Mouse (Mus musculus): ENCODE results near the gene Aup1.
A peak's percentile ranks its signal among the peaks of the same experiment; 100 is the strongest.

Aup1 gene

GRCm38 (mm10) chr6:83054074-83054851 is at the start of gene Aup1:
Gene Aup1, plus strand, starts transcription at chr6:83054521.
- DNase-seq (ENCODE audit: low read depth, low spot score), result peak; percentile 96

DNA sequence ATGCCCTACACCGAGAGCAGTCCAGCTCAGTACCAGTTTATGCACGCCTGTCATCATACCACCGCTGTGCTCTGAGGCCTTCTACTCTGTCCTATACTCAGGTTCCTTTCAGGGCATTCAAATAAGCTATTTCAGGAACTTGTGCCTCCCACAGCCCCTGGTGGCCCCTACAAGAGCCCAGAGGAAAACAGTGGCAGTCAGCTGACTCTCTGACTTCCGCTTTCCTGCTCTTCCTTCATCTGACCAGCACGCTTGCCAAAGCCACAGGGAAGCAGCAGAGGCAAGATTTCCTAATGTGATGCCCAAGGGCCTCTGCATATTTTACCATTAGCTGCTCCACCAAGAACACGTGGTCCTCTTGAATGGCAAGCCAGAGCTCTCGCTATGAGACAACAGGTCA is 49.4 kb upstream of the Aup1 start:
- DNase-seq (ENCODE audit: low read depth, low spot score), result no peak

DNA sequence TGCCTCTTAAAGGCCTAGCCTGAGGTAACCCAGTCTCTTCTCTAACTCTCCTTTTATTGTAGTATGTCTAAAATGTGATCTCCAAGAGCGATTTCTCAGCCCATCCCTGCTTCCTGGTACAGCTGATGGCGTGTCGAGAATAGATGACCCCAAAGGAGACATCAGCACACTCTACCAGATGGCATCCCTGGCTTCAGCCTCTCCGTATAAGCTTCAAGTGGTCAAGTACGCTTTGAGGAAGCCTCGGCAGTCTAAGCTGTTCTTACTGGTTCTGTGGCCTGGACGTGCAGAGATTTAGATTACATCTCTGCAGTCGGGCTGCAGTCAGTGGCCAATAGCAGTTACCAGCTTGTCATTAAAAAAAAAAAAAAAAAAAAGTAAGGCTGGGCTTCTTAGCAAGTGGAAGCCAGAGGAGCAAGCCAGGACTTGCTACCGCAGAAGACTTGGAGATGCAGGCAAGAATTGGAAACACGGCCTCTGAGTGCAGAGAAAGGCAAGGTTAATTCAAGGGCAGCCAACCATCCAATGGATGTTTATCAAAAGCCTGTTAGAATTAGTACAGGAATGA is 48.8 kb upstream of the Aup1 start:
- DNase-seq (ENCODE audit: low read depth, low spot score), result no peak

DNA sequence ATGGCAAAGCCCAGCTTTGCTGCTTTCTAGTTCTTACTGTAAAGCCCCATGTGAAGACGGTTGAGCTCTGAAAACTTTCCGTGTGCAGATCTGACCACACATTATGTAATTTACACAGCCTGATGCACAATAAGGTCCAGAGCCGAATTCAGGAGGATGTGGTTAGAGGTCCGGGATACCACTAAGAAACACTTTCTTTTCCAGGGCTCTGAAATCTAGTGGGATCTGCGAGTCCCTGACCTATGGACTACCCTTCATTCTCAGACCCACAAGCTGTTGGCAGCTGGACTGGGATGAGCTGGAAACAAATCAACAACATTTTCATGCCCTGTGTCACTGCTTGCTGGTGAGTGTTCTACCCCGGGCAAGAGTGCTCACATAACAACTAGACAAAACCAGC is 48.2 kb upstream of the Aup1 start:
- no peak for DNase-seq (ENCODE audit: low read depth, low spot score)

DNA sequence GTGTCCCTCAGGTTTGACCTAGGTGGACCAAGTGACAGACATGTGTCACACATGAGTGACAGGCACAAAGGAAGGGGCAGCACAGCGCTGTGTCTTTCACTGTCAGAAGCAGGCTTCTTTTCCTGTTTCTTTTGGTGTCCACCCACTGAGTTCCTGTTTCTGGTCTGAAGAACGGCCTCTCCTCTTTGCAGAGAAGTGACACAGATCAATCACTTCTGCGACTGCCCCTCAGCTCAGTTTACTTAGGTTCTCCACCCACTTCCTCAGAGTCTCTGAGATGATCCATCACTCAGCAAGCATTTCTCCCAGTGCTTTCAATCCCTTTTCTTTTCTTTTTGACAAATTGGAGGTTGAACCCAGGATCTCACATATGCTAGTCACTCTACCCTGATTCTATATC is 45.7 kb upstream of the Aup1 start:
- DNase-seq (ENCODE audit: low read depth, low spot score), result no peak

DNA sequence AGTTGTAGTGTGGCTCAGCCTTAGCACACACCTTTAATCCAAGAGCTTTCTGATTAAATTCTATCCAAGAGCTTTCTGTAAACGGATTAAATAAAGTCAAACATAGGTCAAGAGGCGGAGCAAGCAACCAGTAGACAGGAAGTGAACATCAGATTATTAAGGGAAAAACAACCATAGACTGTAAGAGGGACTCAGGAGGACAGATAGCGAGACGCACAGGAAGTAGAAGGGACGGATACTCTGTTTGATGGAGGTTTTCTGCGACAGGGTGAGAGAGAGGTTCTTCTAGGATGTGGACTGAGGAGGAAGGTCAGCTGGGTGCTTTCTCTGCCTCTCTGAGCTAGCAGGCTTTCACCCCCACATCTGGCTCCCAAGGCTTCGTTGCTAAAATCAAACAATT is 44.3 kb upstream of the Aup1 start:
- DNase-seq (ENCODE audit: low read depth, low spot score), result no peak

- DNase-seq (ENCODE audit: low read depth, low spot score), result no peak
These were observed 43.1 kb upstream of the Aup1 start for GRCm38 (mm10) chr6:83011255-83011654.

DNA sequence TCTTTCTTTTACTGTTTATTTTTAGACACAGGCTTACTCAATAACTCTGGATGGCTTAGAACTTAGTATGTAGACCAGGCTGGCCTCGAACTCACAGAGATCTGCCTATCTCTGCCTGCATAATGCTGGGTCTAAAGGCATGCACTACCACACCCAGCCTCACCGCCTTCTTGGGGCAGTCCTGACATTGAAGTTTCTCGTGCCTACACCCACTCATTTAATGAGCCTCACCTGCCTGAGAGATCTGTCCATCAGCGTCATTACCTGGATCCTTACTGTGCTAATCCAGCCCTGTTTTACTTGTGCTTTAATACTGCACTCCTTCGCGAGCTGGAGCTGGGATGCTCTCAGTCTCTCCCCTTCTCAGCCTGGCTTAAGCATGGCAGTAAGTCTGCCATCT is 42.6 kb upstream of the Aup1 start:
- DNase-seq (ENCODE audit: low read depth, low spot score), result no peak

DNA sequence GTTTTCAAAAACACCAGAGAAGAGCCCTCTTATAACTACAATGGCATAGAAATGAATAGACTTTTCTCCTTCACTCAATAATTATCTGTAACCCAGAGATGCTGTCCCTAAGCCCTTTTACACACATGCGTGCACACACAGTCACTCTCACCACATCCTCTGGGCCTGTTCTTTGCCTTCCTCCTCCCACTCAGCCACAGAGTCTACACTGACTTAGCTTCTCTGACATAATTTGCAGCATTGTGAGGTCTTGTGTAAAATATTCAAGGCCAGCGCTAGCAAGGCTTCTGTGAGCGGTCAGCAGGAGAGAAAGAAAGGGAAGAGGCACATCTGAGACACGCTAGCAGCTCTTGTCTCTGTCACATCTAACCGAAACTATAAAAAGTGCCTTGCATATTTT is 40.9 kb upstream of the Aup1 start:
- DNase-seq (ENCODE audit: low read depth, low spot score), result no peak

DNA sequence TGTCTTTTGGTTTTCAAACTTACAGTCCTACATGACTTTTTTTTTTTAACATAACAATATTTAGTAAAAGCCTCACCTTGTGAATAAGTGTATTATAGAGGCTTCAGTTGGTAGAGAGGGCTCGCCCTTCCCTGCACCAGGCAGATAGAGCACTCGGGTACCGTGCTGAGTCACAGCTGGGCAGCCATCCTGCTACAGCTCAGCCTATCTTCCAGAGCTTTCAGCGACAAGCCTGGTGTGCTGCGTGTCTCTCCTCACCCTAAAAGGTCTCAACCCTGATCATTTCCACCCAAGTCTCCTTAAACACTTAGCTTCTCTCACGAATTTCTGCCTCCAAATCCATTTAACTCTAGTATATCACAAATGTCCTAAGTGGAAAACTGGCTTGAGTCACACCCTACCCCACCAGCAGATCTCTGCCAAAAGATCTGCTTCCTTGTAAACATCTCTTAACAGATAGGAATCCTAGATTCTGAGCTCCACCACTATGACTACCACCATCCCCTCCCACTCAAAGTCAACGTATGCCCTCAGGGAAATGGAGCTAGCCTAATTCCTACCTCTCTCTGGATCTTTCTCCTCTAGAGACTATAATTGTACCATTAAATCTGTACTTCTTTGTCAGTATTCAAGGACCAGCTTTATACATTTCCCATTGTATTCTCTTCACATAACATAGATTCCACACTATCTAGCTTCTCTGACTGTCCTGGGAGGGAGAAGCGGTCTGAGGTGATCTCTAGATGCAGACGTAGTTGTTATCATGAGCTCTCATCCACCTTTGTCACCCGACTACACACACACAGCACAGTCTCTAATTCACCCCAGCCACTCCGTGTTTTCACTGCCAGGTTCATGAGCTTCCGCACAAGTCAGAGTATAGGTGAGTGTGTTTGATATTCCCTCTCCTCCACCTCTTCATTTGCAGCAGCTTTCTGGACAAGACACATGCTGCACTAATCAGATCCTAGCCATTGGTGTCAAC is 39.5 kb upstream of the Aup1 start:
- DNase-seq (ENCODE audit: low read depth, low spot score), result no peak

DNA sequence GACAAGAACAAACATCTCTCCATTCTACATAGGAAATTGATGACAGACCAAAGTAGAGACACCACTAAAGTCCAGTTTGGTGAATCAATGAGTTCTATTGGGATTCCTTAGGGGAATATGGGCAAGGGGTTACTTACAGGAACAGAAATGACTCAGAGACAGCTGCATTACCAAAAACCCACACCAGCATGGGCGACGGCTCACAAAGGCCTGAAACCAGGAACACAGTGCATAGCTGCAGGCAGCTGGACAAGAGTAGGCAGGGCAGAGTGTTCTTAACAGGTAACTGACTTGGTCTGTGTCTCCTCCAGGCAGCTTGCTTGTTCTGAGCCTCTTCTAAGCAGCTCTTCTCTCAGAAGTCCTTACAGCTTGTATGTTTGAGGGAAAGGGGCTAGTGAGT is 38.6 kb upstream of the Aup1 start:
- no peak for DNase-seq (ENCODE audit: low read depth, low spot score)

DNA sequence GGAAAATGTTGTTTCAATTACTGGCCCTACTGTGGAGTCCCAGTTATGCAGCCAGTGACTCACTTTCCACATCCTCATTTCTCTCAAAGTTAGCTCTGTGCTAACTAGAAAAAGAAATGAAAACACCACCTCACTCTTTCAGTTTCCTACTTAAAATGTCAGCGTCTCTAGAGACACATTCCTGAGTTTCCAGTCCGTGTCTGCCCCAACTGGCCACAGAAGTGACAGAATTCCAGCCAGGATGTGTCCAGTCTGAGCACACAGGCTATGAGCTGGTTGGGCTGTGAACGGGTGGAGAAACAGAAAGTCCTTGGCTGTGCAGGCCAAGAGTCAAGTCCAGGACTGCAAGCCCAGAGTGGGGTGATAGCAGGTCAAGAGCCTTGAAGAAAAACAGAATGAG is 37.1 kb upstream of the Aup1 start:
- DNase-seq (ENCODE audit: low read depth, low spot score), result no peak

DNA sequence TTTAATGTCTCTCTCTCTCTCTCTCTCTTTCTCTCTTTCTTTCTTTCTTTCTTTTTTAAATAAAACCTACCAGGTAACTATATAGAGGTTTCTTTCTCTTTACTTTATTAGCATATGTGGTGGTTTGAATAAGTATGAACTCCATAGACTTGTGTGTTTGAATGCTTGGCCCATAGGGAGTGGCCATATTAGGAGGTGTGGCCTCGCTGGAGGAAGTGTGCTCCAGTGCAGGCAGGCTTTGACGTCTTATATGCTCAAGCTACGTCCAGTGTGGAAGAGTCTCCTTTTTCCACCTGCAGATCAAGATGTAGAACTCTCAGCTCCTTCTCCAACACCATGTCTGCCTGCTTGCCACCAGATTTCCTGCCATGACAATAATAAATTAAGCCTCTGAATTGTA is 35.3 kb upstream of the Aup1 start:
- no peak for DNase-seq (ENCODE audit: low read depth, low spot score)

DNA sequence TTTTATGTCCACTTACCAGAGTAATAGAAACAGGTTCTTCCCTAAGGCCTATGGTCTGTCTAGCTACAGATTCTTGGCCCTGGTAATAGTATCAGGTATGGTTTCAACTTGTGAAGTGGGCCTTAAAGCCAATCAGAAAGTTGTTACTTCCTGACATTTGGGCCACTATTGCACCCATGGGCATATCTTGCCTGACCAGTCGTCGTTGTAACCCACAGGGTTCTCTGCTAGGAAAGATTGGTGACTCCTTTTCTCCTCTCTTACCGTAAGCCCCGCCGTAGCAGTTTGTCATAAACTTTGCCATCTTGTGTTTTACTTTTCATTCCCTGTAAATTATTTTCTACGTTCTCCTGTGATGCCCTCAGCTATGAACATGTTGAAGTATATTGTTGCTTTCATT is 34.2 kb upstream of the Aup1 start:
- no peak for DNase-seq (ENCODE audit: low read depth, low spot score)

GRCm38 (mm10) chr6:83020836-83021593 is 33.3 kb upstream of the Aup1 start:
- no peak for DNase-seq (ENCODE audit: low read depth, low spot score)

- DNase-seq (ENCODE audit: low read depth, low spot score), result no peak
These were observed 31.3 kb upstream of the Aup1 start for GRCm38 (mm10) chr6:83023008-83023407.

GRCm38 (mm10) chr6:83023786-83024185 is 30.5 kb upstream of the Aup1 start:
- DNase-seq (ENCODE audit: low read depth, low spot score), result no peak

GRCm38 (mm10) chr6:83024421-83024820 is 29.9 kb upstream of the Aup1 start:
- DNase-seq (ENCODE audit: low read depth, low spot score), result no peak

DNA sequence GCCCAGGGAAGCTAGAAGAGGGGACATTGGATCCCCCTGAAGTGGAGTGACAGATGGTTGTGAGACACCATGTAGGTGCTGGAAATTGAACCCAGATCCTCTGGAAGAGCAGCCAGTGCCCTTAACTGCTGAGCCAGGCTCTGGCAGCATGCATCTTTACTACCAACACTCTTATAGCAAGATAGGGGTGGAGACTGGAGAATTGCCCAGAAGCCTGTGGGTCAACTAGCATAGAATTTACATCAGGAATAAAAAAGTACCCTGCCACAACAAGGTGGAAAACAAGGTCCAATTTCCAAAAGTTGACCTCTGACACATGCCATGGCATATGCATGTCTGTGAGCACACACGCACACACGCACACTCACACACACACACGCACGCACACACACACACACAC is 29.1 kb upstream of the Aup1 start:
- DNase-seq (ENCODE audit: low read depth, low spot score), result no peak

GRCm38 (mm10) chr6:83027293-83027692 is 27.0 kb upstream of the Aup1 start:
- DNase-seq (ENCODE audit: low read depth, low spot score), result no peak

GRCm38 (mm10) chr6:83027706-83028105 is 26.6 kb upstream of the Aup1 start:
- no peak for DNase-seq (ENCODE audit: low read depth, low spot score)

DNA sequence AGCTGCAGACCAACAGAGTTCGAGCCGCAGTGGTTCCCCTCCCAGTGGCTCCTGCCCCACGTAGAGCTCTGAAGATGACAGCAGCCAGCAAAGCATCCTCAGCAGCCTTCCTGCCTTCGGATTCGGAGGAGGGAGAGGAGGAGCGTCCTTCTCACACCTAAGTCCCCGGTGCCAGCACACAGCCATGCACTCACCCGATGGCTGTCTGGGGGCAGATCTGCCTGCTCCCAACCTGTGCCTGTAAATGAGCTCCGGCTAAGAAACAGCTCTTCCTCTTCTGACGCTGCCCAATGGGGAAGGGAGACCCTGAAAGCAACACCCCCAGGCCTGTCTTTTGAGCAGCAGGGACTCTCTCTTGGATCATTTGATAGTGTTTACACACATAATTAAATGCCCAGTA is 24.5 kb upstream of the Aup1 start:
- DNase-seq (ENCODE audit: low read depth, low spot score), result no peak
